Mouse (Mus musculus): ENCODE data around the gene Urad.

GRCm38 (mm10) chr5:147275761-147276160 is 46.5 kb downstream of the Urad start:
- TF ChIP-seq CTCF (IDR thresholded peaks at IDR 0.05) (no peak), EP300 (IDR thresholded peaks at IDR 0.05) (no peak)
